Mouse (Mus musculus) stomach, embryonic 16.5 days (tissue): Measurements from ENCODE around the gene Fgfr3. TPM values are rescaled to one million over a fixed set of nuclear protein-coding genes. Genes with fewer than 3 reads are reported as not detected.

Source experiments
- ATAC-seq: fragments of 200-750 bp; cut with Nextera tagmentation; 2 replicates; pipeline ENCODE4 v1.8.0; 2017; ENCODE audit warnings: moderate number of reproducible peaks, moderate TSS enrichment; ENCODE audit not compliant: insufficient read depth, low FRiP score
- H3K27ac ChIP-seq: fragments of 300-500 bp; sonication (generic); 2 replicates; pipeline ENCODE4 v1.5.1; 2014; ENCODE audit warnings: low read length
- H3K27me3 ChIP-seq: fragments of 300-500 bp; sonication (generic); 2 replicates; pipeline ENCODE4 v1.6.1; 2014; ENCODE audit warnings: low read length, control low read depth, mixed read lengths; ENCODE audit not compliant: control insufficient read depth, insufficient read depth
- H3K36me3 ChIP-seq: fragments of 300-500 bp; sonication (generic); 2 replicates; pipeline ENCODE4 v1.6.1; 2014; ENCODE audit warnings: low read length; ENCODE audit not compliant: control insufficient read depth, insufficient read depth
- H3K4me1 ChIP-seq: fragments of 300-500 bp; sonication (generic); 2 replicates; pipeline ENCODE4 v1.6.1; 2014; ENCODE audit warnings: low read length, control low read depth, mixed read lengths; ENCODE audit not compliant: control insufficient read depth, insufficient read depth
- H3K4me2 ChIP-seq: fragments of 300-500 bp; sonication (generic); 2 replicates; pipeline ENCODE4 v1.6.1; 2014; ENCODE audit warnings: low read depth, low read length, mixed read lengths
- H3K4me3 ChIP-seq: fragments of 300-500 bp; sonication (generic); replicated peaks from 2 replicates; pipeline ENCODE4 v1.5.1; 2014; ENCODE audit warnings: mild to moderate bottlenecking, low read length
- H3K9ac ChIP-seq: fragments of 300-500 bp; sonication (generic); 2 replicates; pipeline ENCODE4 v1.6.1; 2014; ENCODE audit warnings: low read length
- H3K9me3 ChIP-seq: fragments of 300-500 bp; sonication (generic); replicated peaks from 2 replicates; pipeline ENCODE4 v1.6.1; 2016; ENCODE audit warnings: low read length, control low read depth; ENCODE audit not compliant: control insufficient read depth
- WGBS: fragments of 180-500 bp; shearing (Covaris S2); extraction: QIAGEN DNeasy Blood & Tissue Kit; methylation state at CpG from one replicate; pipeline ENCODE4 v1.1.7; 2014; 5-methylcytosine and 5-hydroxymethylcytosine counted together
- polyA plus RNA-seq: library from polyadenylated mRNA; unstranded; fragments of >200 nt; fragmentation: Nextera tagmentation; extraction: Ambion mirVana; gene quantifications from 2 replicates; pipeline ENCODE4 v1.2.1, GENCODE M21; 2015

The Fgfr3 gene
- polyA plus RNA-seq, 1 experiment from 2014 or later: 31.0 TPM

- ATAC-seq: 0 out of 2 replicates have a peak, but pooled peaks have one; percentile 22
- 48% methylated on average over 9 of the region's 9 CpGs for WGBS
- H3K27ac ChIP-seq: peak overlapping the region; percentile 48
Observed at GRCm38 (mm10) chr5:33705612-33706349, 15.7 kb upstream of the Fgfr3 start.

GRCm38 (mm10) chr5:33706350-33706629 lies 15.2 kb upstream of the Fgfr3 start:
- ATAC-seq: no peak
- 86% methylated on average over 1 of the region's 1 CpGs for WGBS
- H3K9ac ChIP-seq: no peak overlapping the region
- H3K9me3 ChIP-seq: no peaks in the 10 kb centered on the region
- H3K27me3 ChIP-seq: no peaks in the 10 kb centered on the region
- H3K36me3 ChIP-seq: no peaks in the 10 kb centered on the region
- no peak overlapping the region for H3K4me3 ChIP-seq
- peak overlapping the region; percentile 48 for H3K27ac ChIP-seq
- H3K4me2 ChIP-seq: no peak overlapping the region
- H3K4me1 ChIP-seq: peaks cover 25% of the 10 kb centered on the region

More at GRCm38 (mm10) chr5:33705612-33706349, 15.7 kb upstream of the Fgfr3 start:
- peak overlapping the region; percentile 39; the same call in 1 of the 2 replicates for H3K9ac ChIP-seq
- H3K9me3 ChIP-seq: no peaks in the 10 kb centered on the region
- peaks cover 25% of the 10 kb centered on the region for H3K4me1 ChIP-seq
- H3K36me3 ChIP-seq: no peaks in the 10 kb centered on the region
- H3K4me2 ChIP-seq: no peak overlapping the region
- no peaks in the 10 kb centered on the region for H3K27me3 ChIP-seq
- H3K4me3 ChIP-seq: no peak overlapping the region

GRCm38 (mm10) chr5:33707163-33707562 lies 14.3 kb upstream of the Fgfr3 start:
- Histone ChIP-seq H3K9me3 (no peaks in the 10 kb centered on the region), H3K4me3 (no peak overlapping the region), H3K36me3 (no peaks in the 10 kb centered on the region), H3K4me1 (peaks cover 21% of the 10 kb centered on the region), H3K9ac (no peak overlapping the region), H3K27me3 (no peaks in the 10 kb centered on the region), H3K4me2 (no peak overlapping the region), H3K27ac (no peak overlapping the region)
- WGBS: 43% methylated on average over 4 of the region's 4 CpGs
- no peak for ATAC-seq

- no peak overlapping the region for H3K4me3 ChIP-seq
- ATAC-seq: no peak
- no peak overlapping the region for H3K27ac ChIP-seq
- no peaks in the 10 kb centered on the region for H3K36me3 ChIP-seq
- H3K9ac ChIP-seq: no peak overlapping the region
- 32% methylated on average over 2 of the region's 2 CpGs for WGBS
- peaks cover 21% of the 10 kb centered on the region for H3K4me1 ChIP-seq
- H3K27me3 ChIP-seq: no peaks in the 10 kb centered on the region
- no peaks in the 10 kb centered on the region for H3K9me3 ChIP-seq
- H3K4me2 ChIP-seq: no peak overlapping the region
Observed at GRCm38 (mm10) chr5:33709037-33709436, 12.4 kb upstream of the Fgfr3 start.

- Histone ChIP-seq H3K4me1 (peaks cover 8% of the 10 kb centered on the region; the same call in 1 of the 2 replicates), H3K9me3 (no peaks in the 10 kb centered on the region), H3K27me3 (no peaks in the 10 kb centered on the region), H3K27ac (peak overlapping the region; percentile 71), H3K9ac (no peak overlapping the region; the same call in 1 of the 2 replicates), H3K4me3 (no peak overlapping the region), H3K4me2 (no peak overlapping the region), H3K36me3 (no peaks in the 10 kb centered on the region)
- 58% methylated on average over 2 of the region's 2 CpGs for WGBS
- peak; percentile 81; the same call in 1 of the 2 replicates for ATAC-seq
Observed at GRCm38 (mm10) chr5:33712550-33712949, 8.9 kb upstream of the Fgfr3 start.

GRCm38 (mm10) chr5:33715182-33715581 lies 6.3 kb upstream of the Fgfr3 start:
- no peaks in the 10 kb centered on the region for H3K27me3 ChIP-seq
- no peak overlapping the region for H3K27ac ChIP-seq
- H3K9ac ChIP-seq: no peak overlapping the region
- no peaks in the 10 kb centered on the region for H3K9me3 ChIP-seq
- no peak overlapping the region for H3K4me3 ChIP-seq
- WGBS: 46% methylated on average over 2 of the region's 2 CpGs
- 0 out of 2 replicates have a peak, but pooled peaks cover 5% of the 10 kb centered on the region for H3K4me1 ChIP-seq
- no peaks in the 10 kb centered on the region for H3K36me3 ChIP-seq
- no peak for ATAC-seq
- H3K4me2 ChIP-seq: no peak overlapping the region

- ATAC-seq: peak; percentile 69
- peak overlapping the region; percentile 85 for H3K27ac ChIP-seq
- no peak overlapping the region for H3K4me2 ChIP-seq
Observed at GRCm38 (mm10) chr5:33716467-33716866, 5.0 kb upstream of the Fgfr3 start.

GRCm38 (mm10) chr5:33718460-33718859 lies 3.0 kb upstream of the Fgfr3 start:
- no peak overlapping the region for H3K4me3 ChIP-seq
- H3K4me2 ChIP-seq: no peak overlapping the region
- H3K9ac ChIP-seq: no peak overlapping the region
- ATAC-seq: no peak
- WGBS: 75% methylated on average over 5 of the region's 5 CpGs
- no peaks in the 10 kb centered on the region for H3K36me3 ChIP-seq
- H3K27me3 ChIP-seq: 0 out of 2 replicates have a peak, but pooled peaks cover 2% of the 10 kb centered on the region
- peaks cover 15% of the 10 kb centered on the region for H3K4me1 ChIP-seq
- no peak overlapping the region for H3K27ac ChIP-seq
- no peaks in the 10 kb centered on the region for H3K9me3 ChIP-seq

More at GRCm38 (mm10) chr5:33716467-33716866, 5.0 kb upstream of the Fgfr3 start:
- Histone ChIP-seq H3K27me3 (no peaks in the 10 kb centered on the region), H3K36me3 (no peaks in the 10 kb centered on the region), H3K4me1 (peaks cover 11% of the 10 kb centered on the region), H3K9me3 (no peaks in the 10 kb centered on the region), H3K4me3 (no peak overlapping the region), H3K9ac (peak overlapping the region; percentile 25; the same call in 1 of the 2 replicates)
- 66% methylated on average over 6 of the region's 6 CpGs for WGBS

- Histone ChIP-seq H3K27me3 (0 out of 2 replicates have a peak, but pooled peaks cover 6% of the 10 kb centered on the region), H3K4me2 (peak overlapping the region; percentile 94), H3K36me3 (no peaks in the 10 kb centered on the region), H3K9ac (peak overlapping the region; percentile 77), H3K4me1 (peaks cover 22% of the 10 kb centered on the region), H3K9me3 (no peaks in the 10 kb centered on the region), H3K27ac (peak overlapping the region; percentile 83), H3K4me3 (peak overlapping the region; percentile 58)
- 11% methylated on average over 8 of the region's 8 CpGs for WGBS
- ATAC-seq: peak; percentile 5; the same call in 1 of the 2 replicates
Observed at GRCm38 (mm10) chr5:33720852-33721490, 503 bp upstream of the Fgfr3 start.
